Mouse (Mus musculus): ENCODE measurements around the gene Ppp1r2. TPM values are rescaled to one million over a fixed set of nuclear protein-coding genes. Genes with fewer than 3 reads are reported as not detected.

Ppp1r2 gene
- polyA plus RNA-seq (2021; fragmentation: Nextera tagmentation): 105 and 120 TPM in 2 replicates
- long read RNA-seq, experiment 1, full-length matches to known transcripts: 1,523 of 1,609 reads
- long read RNA-seq, experiment 1, partial matches to known transcripts: 46 of 1,609 reads
- long read RNA-seq, experiment 1, other reads (novel, unspliced or antisense): 40 of 1,609 reads
- long read RNA-seq, experiment 2, full-length matches to known transcripts: 233 of 286 reads
- long read RNA-seq, experiment 2, partial matches to known transcripts: 17 of 286 reads
- long read RNA-seq, experiment 2, other reads (novel, unspliced or antisense): 36 of 286 reads

DNA sequence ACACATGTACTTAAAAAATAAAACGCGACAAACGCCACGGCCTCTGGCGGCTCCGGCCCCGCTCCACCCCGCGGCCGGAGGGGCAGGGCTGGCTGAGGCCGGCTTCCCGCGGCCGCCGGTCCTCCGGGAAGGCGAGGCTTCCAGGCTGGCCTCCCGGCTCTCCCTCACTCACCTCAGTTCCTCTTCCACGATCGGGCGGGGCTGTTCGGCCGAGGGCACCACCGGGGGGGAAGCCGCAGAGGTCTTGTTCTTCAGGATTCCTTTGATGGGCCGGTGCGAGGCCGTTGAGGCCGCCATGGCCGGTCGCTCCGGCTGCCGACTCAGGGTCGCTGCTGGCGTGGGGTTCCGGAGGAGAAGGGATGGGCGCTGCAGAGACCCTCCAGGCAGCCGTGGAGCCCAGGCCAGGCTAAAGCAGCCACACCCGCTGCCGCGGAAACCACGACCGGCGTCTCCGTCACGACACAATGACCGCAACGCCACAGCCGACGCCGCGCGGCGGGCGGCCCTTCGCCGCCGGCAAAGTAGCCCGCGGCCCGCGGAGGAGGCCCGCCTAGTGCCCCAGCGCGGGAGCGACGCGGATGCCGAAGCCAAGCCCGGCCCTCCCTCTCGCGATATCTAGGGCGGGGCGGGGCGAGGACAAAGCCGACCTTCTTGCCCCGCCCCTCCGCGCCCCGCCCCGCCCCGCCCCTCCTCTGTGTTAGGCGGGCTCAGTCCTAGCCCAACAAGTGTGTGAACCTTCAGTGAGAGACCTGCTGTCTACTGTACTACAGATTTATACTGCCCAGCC lies at the start of gene Ppp1r2:
TSS of gene Ppp1r2 (minus strand) at position 604 of the 787 bp plus-strand sequence.

DNA sequence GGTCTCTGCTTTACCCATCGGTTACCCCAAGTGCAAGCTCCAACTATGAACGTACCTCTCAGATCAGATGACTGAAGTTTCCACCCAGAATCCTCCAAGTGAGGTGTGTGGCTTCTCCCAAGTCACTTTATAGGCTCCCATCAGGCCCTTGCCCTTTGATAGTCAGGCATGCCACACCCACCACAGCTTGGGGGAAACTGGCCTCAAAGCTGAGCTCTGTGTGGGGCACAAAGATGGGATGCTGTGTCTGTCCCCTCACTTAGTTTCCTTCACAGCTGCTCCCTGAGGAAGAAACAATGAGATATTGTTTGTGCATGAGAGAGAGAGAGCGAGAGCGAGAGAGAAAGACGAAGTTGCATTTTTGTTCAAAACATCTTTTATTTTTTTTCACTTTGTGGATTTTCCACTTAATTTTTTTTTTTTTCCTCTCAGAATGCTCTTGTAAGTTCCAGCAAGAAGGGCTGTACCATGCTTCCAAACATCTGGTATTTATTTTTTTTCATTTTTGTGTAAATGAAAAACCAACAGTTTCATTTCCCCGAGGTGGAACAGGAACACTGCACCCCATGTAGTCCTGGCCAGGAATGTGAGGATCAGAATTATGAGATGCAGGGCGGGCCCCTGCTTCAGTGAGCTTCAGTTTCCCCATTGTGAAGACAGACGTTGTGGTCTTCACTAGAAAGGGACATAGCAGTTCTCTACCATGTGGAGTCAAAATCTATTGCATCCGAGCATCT lies 39.6 kb upstream of the Ppp1r2 start, which contains the start of gene Apod:
TSS of gene Apod (minus strand) at position 312 of the 737 bp plus-strand sequence.

Other genes with a start within 250 kb of the Ppp1r2 start
- gene Xxylt1, start 193.8 kb downstream of the Ppp1r2 start, polyA plus RNA-seq (2021; fragmentation: Nextera tagmentation): 4.2 and 15.6 TPM in 2 replicates
- 13.2 and 13.4 TPM in 2 replicates for gene Acap2, start 74.0 kb downstream of the Ppp1r2 start, polyA plus RNA-seq (2021; fragmentation: Nextera tagmentation)
- 274 and 367 TPM in 2 replicates for gene Apod, start 39.5 kb upstream of the Ppp1r2 start, polyA plus RNA-seq (2021; fragmentation: Nextera tagmentation)
- gene Bdh1, start 147.0 kb upstream of the Ppp1r2 start, polyA plus RNA-seq (2021; fragmentation: Nextera tagmentation): 91.7 and 92.2 TPM in 2 replicates

Data from left cerebral cortex, adult 6 months (tissue).